Mouse (Mus musculus) kidney, embryonic 16.5 days (tissue): ENCODE results near the gene A130010J15Rik. TPM values are rescaled to one million over a fixed set of nuclear protein-coding genes. Genes with fewer than 3 reads are reported as not detected.

ENCODE experiments used
- ATAC-seq: fragments of 200-750 bp; cut with Nextera tagmentation; 2 replicates; pipeline ENCODE4 v1.8.0; 2017; ENCODE audit warnings: moderate TSS enrichment; ENCODE audit not compliant: low FRiP score, low TSS enrichment
- H3K27ac ChIP-seq: fragments of 300-500 bp; sonication (generic); 2 replicates; pipeline ENCODE4 v1.5.1; 2014; ENCODE audit warnings: low read length
- H3K27me3 ChIP-seq: fragments of 300-500 bp; sonication (generic); 2 replicates; pipeline ENCODE4 v1.6.1; 2014; ENCODE audit warnings: low read length, control low read depth, mixed read lengths; ENCODE audit not compliant: insufficient read depth
- H3K36me3 ChIP-seq: fragments of 300-500 bp; sonication (generic); 2 replicates; pipeline ENCODE4 v1.6.1; 2014; ENCODE audit warnings: low read length, control low read depth, mixed read lengths; ENCODE audit not compliant: insufficient read depth
- H3K4me1 ChIP-seq: fragments of 300-500 bp; sonication (generic); 2 replicates; pipeline ENCODE4 v1.6.1; 2014; ENCODE audit warnings: low read length, control low read depth, mixed read lengths; ENCODE audit not compliant: insufficient read depth
- H3K4me2 ChIP-seq: fragments of 300-500 bp; sonication (generic); replicated peaks from 2 replicates; pipeline ENCODE4 v1.6.1; 2014; ENCODE audit warnings: low read depth, low read length
- H3K4me3 ChIP-seq: fragments of 300-500 bp; sonication (generic); 2 replicates; pipeline ENCODE4 v1.5.1; 2014; ENCODE audit warnings: mild to moderate bottlenecking, low read length
- H3K9ac ChIP-seq: fragments of 300-500 bp; sonication (generic); replicated peaks from 2 replicates; pipeline ENCODE4 v1.6.1; 2014; ENCODE audit warnings: low read length
- H3K9me3 ChIP-seq: fragments of 300-500 bp; sonication (generic); 2 replicates; pipeline ENCODE4 v1.6.1; 2016; ENCODE audit warnings: low read length, control low read depth
- WGBS: fragments of 180-500 bp; shearing (Covaris S2); extraction: QIAGEN DNeasy Blood & Tissue Kit; methylation state at CpG from one replicate; pipeline ENCODE4 v1.1.7; 2014; 5-methylcytosine and 5-hydroxymethylcytosine counted together
- polyA plus RNA-seq: library from polyadenylated mRNA; unstranded; fragments of >200 nt; fragmentation: Nextera tagmentation; extraction: Ambion mirVana; gene quantifications from 2 replicates; pipeline ENCODE4 v1.2.1, GENCODE M21; 2015

Gene A130010J15Rik
- polyA plus RNA-seq, 1 experiment from 2014 or later = 17.1 TPM

- Histone ChIP-seq H3K4me3 (no peak overlapping the region), H3K27ac (no peak overlapping the region), H3K36me3 (peaks cover 6% of the 10 kb centered on the region), H3K27me3 (no peaks in the 10 kb centered on the region), H3K9ac (no peak overlapping the region), H3K9me3 (no peaks in the 10 kb centered on the region), H3K4me1 (peaks cover 6% of the 10 kb centered on the region), H3K4me2 (no peak overlapping the region)
- no peak for ATAC-seq
These were observed 35.5 kb upstream of the A130010J15Rik start for GRCm38 (mm10) chr1:193132385-193132784.

- WGBS = 87% methylated on average over 1 of the region's 1 CpGs
- Histone ChIP-seq H3K4me3 (no peak overlapping the region), H3K9me3 (no peaks in the 10 kb centered on the region), H3K36me3 (no peaks in the 10 kb centered on the region), H3K27ac (no peak overlapping the region), H3K9ac (no peak overlapping the region), H3K4me1 (peaks cover 12% of the 10 kb centered on the region), H3K27me3 (no peaks in the 10 kb centered on the region), H3K4me2 (no peak overlapping the region)
- no peak for ATAC-seq
These were observed 34.1 kb upstream of the A130010J15Rik start for GRCm38 (mm10) chr1:193133726-193134125.

GRCm38 (mm10) chr1:193138087-193138486 is 29.8 kb upstream of the A130010J15Rik start:
- WGBS = 12% methylated on average over 7 of the region's 7 CpGs
- H3K27me3 ChIP-seq = no peaks in the 10 kb centered on the region
- no peak overlapping the region for H3K4me2 ChIP-seq
- H3K4me3 ChIP-seq = no peak overlapping the region
- no peak overlapping the region for H3K27ac ChIP-seq
- H3K9me3 ChIP-seq = no peaks in the 10 kb centered on the region
- peaks cover 7% of the 10 kb centered on the region; the same call in 1 of the 2 replicates for H3K4me1 ChIP-seq
- no peak overlapping the region for H3K9ac ChIP-seq
- no peak for ATAC-seq
- no peaks in the 10 kb centered on the region for H3K36me3 ChIP-seq

GRCm38 (mm10) chr1:193138669-193139068 is 29.2 kb upstream of the A130010J15Rik start:
- Histone ChIP-seq H3K4me1 (peaks cover 7% of the 10 kb centered on the region; the same call in 1 of the 2 replicates), H3K27ac (no peak overlapping the region), H3K4me2 (no peak overlapping the region), H3K4me3 (no peak overlapping the region), H3K9ac (no peak overlapping the region), H3K36me3 (no peaks in the 10 kb centered on the region), H3K27me3 (no peaks in the 10 kb centered on the region), H3K9me3 (no peaks in the 10 kb centered on the region)
- 24% methylated on average over 3 of the region's 3 CpGs for WGBS
- ATAC-seq = peak; percentile 35; the same call in 1 of the 2 replicates

- H3K36me3 ChIP-seq = no peaks in the 10 kb centered on the region
- H3K4me2 ChIP-seq = no peak overlapping the region
- no peaks in the 10 kb centered on the region for H3K9me3 ChIP-seq
- H3K27ac ChIP-seq = no peak overlapping the region
- H3K27me3 ChIP-seq = no peaks in the 10 kb centered on the region
- H3K9ac ChIP-seq = no peak overlapping the region
- no peak overlapping the region for H3K4me3 ChIP-seq
- no peak for ATAC-seq
- peaks cover 7% of the 10 kb centered on the region; the same call in 1 of the 2 replicates for H3K4me1 ChIP-seq
- 66% methylated on average over 7 of the region's 7 CpGs for WGBS
These were observed 26.7 kb upstream of the A130010J15Rik start for GRCm38 (mm10) chr1:193141118-193141517.

- no peak overlapping the region for H3K9ac ChIP-seq
- H3K27me3 ChIP-seq = no peaks in the 10 kb centered on the region
- 80% methylated on average over 8 of the region's 8 CpGs for WGBS
- peaks cover 7% of the 10 kb centered on the region; the same call in 1 of the 2 replicates for H3K4me1 ChIP-seq
- no peak overlapping the region for H3K4me2 ChIP-seq
- no peak for ATAC-seq
- no peaks in the 10 kb centered on the region for H3K9me3 ChIP-seq
- H3K27ac ChIP-seq = no peak overlapping the region
- no peak overlapping the region for H3K4me3 ChIP-seq
- no peaks in the 10 kb centered on the region for H3K36me3 ChIP-seq
These were observed 25.3 kb upstream of the A130010J15Rik start for GRCm38 (mm10) chr1:193142517-193143062.

- no peak for ATAC-seq
- Histone ChIP-seq H3K9me3 (no peaks in the 10 kb centered on the region), H3K4me1 (no peaks in the 10 kb centered on the region), H3K27me3 (no peaks in the 10 kb centered on the region), H3K9ac (no peak overlapping the region), H3K4me3 (no peak overlapping the region), H3K36me3 (no peaks in the 10 kb centered on the region), H3K4me2 (no peak overlapping the region), H3K27ac (no peak overlapping the region)
- 86% methylated on average over 6 of the region's 6 CpGs for whole genome bisulfite sequencing
These were observed 23.3 kb upstream of the A130010J15Rik start for GRCm38 (mm10) chr1:193144516-193144915.

- Histone ChIP-seq H3K27ac (no peak overlapping the region), H3K27me3 (no peaks in the 10 kb centered on the region), H3K4me1 (no peaks in the 10 kb centered on the region), H3K9me3 (no peaks in the 10 kb centered on the region), H3K4me2 (no peak overlapping the region), H3K9ac (no peak overlapping the region), H3K36me3 (no peaks in the 10 kb centered on the region), H3K4me3 (no peak overlapping the region)
- 85% methylated on average over 4 of the region's 4 CpGs for WGBS
- ATAC-seq = no peak
These were observed 22.7 kb upstream of the A130010J15Rik start for GRCm38 (mm10) chr1:193145101-193145500.

GRCm38 (mm10) chr1:193146416-193146815 is 21.4 kb upstream of the A130010J15Rik start:
- Histone ChIP-seq H3K27ac (no peak overlapping the region), H3K4me1 (no peaks in the 10 kb centered on the region), H3K9ac (no peak overlapping the region), H3K4me3 (no peak overlapping the region), H3K36me3 (no peaks in the 10 kb centered on the region), H3K27me3 (peaks cover 2% of the 10 kb centered on the region; the same call in 1 of the 2 replicates), H3K9me3 (no peaks in the 10 kb centered on the region), H3K4me2 (no peak overlapping the region)
- 81% methylated on average over 1 of the region's 1 CpGs for WGBS
- ATAC-seq = no peak

GRCm38 (mm10) chr1:193149231-193149630 is 18.6 kb upstream of the A130010J15Rik start:
- no peak overlapping the region for H3K4me3 ChIP-seq
- H3K9me3 ChIP-seq = no peaks in the 10 kb centered on the region
- peaks cover 17% of the 10 kb centered on the region for H3K27me3 ChIP-seq
- H3K27ac ChIP-seq = no peak overlapping the region
- H3K4me2 ChIP-seq = no peak overlapping the region
- H3K4me1 ChIP-seq = 0 out of 2 replicates have a peak, but pooled peaks cover 2% of the 10 kb centered on the region
- ATAC-seq = no peak
- WGBS = 60% methylated on average over 3 of the region's 3 CpGs
- no peak overlapping the region for H3K9ac ChIP-seq
- H3K36me3 ChIP-seq = no peaks in the 10 kb centered on the region
